Mouse (Mus musculus) stomach, embryonic 14.5 days (tissue): ENCODE data around the gene Srgap1. TPM values are rescaled to one million over a fixed set of nuclear protein-coding genes. Genes with fewer than 3 reads are reported as not detected.

Experiments used
- ATAC-seq: fragments of 200-750 bp; cut with Nextera tagmentation; 2 replicates; pipeline ENCODE4 v1.8.0; 2017; ENCODE audit warnings: low read depth, moderate TSS enrichment; ENCODE audit not compliant: insufficient number of reproducible peaks, insufficient read depth, low FRiP score
- H3K27ac ChIP-seq: fragments of 300-500 bp; sonication (generic); 2 replicates; pipeline ENCODE4 v1.5.1; 2014; ENCODE audit warnings: mild to moderate bottlenecking, low read length, moderate library complexity, mixed read lengths
- H3K27me3 ChIP-seq: fragments of 300-500 bp; sonication (generic); 2 replicates; pipeline ENCODE4 v1.6.1; 2014; ENCODE audit warnings: low read length, control low read depth, mixed read lengths; ENCODE audit not compliant: control insufficient read depth, insufficient read depth
- H3K36me3 ChIP-seq: fragments of 300-500 bp; sonication (generic); 2 replicates; pipeline ENCODE4 v1.6.1; 2014; ENCODE audit warnings: mild to moderate bottlenecking, control low read depth, low read length, moderate library complexity, mixed read lengths; ENCODE audit not compliant: control insufficient read depth, insufficient read depth
- H3K4me1 ChIP-seq: fragments of 300-500 bp; sonication (generic); 2 replicates; pipeline ENCODE4 v1.6.1; 2014; ENCODE audit warnings: low read length, control low read depth, mixed read lengths; ENCODE audit not compliant: control insufficient read depth, insufficient read depth
- H3K4me2 ChIP-seq: fragments of 300-500 bp; sonication (generic); replicated peaks from 2 replicates; pipeline ENCODE4 v1.6.1; 2014; ENCODE audit warnings: low read depth, low read length, control low read depth
- H3K4me3 ChIP-seq: fragments of 300-500 bp; sonication (generic); 2 replicates; pipeline ENCODE4 v1.5.1; 2014; ENCODE audit warnings: low read depth, low read length, control low read depth
- H3K9ac ChIP-seq: fragments of 300-500 bp; sonication (generic); replicated peaks from 2 replicates; pipeline ENCODE4 v1.6.1; 2014; ENCODE audit warnings: low read depth, mild to moderate bottlenecking, control low read depth, low read length, moderate library complexity, mixed read lengths
- H3K9me3 ChIP-seq: fragments of 300-500 bp; sonication (generic); 2 replicates; pipeline ENCODE4 v1.6.1; 2016; ENCODE audit warnings: low read depth, low read length, control low read depth; ENCODE audit not compliant: control insufficient read depth
- WGBS: fragments of 180-500 bp; shearing (Covaris S2); extraction: QIAGEN DNeasy Blood & Tissue Kit; methylation state at CpG from one replicate; pipeline ENCODE4 v1.1.7; 2014; 5-methylcytosine and 5-hydroxymethylcytosine counted together
- polyA plus RNA-seq: library from polyadenylated mRNA; unstranded; fragments of >200 nt; fragmentation: Nextera tagmentation; extraction: Ambion mirVana; gene quantifications from 2 replicates; pipeline ENCODE4 v1.2.1, GENCODE M21; 2014

Gene Srgap1
- polyA plus RNA-seq, 1 experiment from 2014 or later, result 15.6 TPM

GRCm38 (mm10) chr10:121754237-121754636 is 292.9 kb downstream of the Srgap1 start:
- Histone ChIP-seq H3K4me2 (no peak overlapping the region), H3K4me1 (0 out of 2 replicates have a peak, but pooled peaks cover 5% of the 10 kb centered on the region)
- WGBS, result 52% methylated on average over 5 of the region's 5 CpGs

GRCm38 (mm10) chr10:121750175-121750574 is 296.9 kb downstream of the Srgap1 start:
- Histone ChIP-seq H3K27ac (no peak overlapping the region), H3K36me3 (peaks cover 9% of the 10 kb centered on the region), H3K9ac (no peak overlapping the region), H3K4me2 (no peak overlapping the region), H3K27me3 (no peaks in the 10 kb centered on the region), H3K4me3 (no peak overlapping the region), H3K4me1 (no peaks in the 10 kb centered on the region), H3K9me3 (no peaks in the 10 kb centered on the region)
- ATAC-seq, result no peak
- WGBS, result 90% methylated on average over 12 of the region's 12 CpGs

More at GRCm38 (mm10) chr10:121754237-121754636, 292.9 kb downstream of the Srgap1 start:
- ATAC-seq, result peak; percentile 87
- H3K27me3 ChIP-seq, result no peaks in the 10 kb centered on the region
- no peaks in the 10 kb centered on the region for H3K9me3 ChIP-seq
- H3K4me3 ChIP-seq, result no peak overlapping the region
- H3K36me3 ChIP-seq, result no peaks in the 10 kb centered on the region; the same call in 1 of the 2 replicates
- no peak overlapping the region for H3K9ac ChIP-seq
- no peak overlapping the region for H3K27ac ChIP-seq

- ATAC-seq, result no peak
- H3K4me1 ChIP-seq, result peaks cover 7% of the 10 kb centered on the region; the same call in 1 of the 2 replicates
- no peaks in the 10 kb centered on the region for H3K9me3 ChIP-seq
- H3K27ac ChIP-seq, result no peak overlapping the region
- H3K9ac ChIP-seq, result no peak overlapping the region
- H3K36me3 ChIP-seq, result peaks cover 6% of the 10 kb centered on the region
- H3K4me2 ChIP-seq, result no peak overlapping the region
- no peak overlapping the region for H3K4me3 ChIP-seq
- 38% methylated on average over 4 of the region's 4 CpGs for WGBS
- H3K27me3 ChIP-seq, result no peaks in the 10 kb centered on the region
These were observed 304.8 kb downstream of the Srgap1 start for GRCm38 (mm10) chr10:121742336-121742735.

- WGBS, result under 1% methylated on average over 63 of the region's 68 CpGs
- H3K27ac ChIP-seq, result 0 out of 2 replicates have a peak within 1 kb of the TSS, but pooled peaks have one; percentile 27
- peak; percentile 89 for ATAC-seq
- H3K27me3 ChIP-seq, result no peaks in the 10 kb centered on the region
- peak within 1 kb of the TSS; percentile 52; the same call in 1 of the 2 replicates for H3K9ac ChIP-seq
- peak within 1 kb of the TSS; percentile 94 for H3K4me2 ChIP-seq
- H3K9me3 ChIP-seq, result no peaks in the 10 kb centered on the region
- H3K36me3 ChIP-seq, result no peaks in the 10 kb centered on the region
- H3K4me3 ChIP-seq, result peak within 1 kb of the TSS; percentile 87
- H3K4me1 ChIP-seq, result peaks cover 7% of the 10 kb centered on the region; the same call in 1 of the 2 replicates
These were observed 307.3 kb downstream of the Srgap1 start, which contains the start of gene BC048403 for GRCm38 (mm10) chr10:121739548-121740505. Gene BC048403 (plus strand): TSS chr10:121739937.

DNA sequence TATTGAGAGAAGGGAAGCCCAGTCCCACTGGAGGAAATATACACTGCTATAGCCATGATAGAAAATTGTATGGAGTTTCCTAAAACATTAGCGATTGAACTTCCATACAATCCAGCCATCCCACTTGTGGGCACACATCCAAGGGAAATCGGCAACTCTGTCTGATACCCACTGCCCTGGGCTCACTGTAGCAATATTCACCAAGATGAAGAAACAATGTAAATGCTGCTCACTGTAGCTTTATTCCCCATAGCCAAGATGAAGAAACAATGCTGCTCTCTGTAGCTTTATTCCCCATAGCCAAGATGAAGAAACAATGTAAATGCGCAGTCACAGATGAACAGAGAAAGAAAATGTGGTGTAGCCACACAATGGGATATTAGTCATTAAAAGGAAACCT is 309.9 kb downstream of the Srgap1 start:
- ATAC-seq, result no peak
- no peak overlapping the region for H3K4me2 ChIP-seq
- WGBS, result 86% methylated on average over 3 of the region's 3 CpGs
- H3K9ac ChIP-seq, result no peak overlapping the region
- no peaks in the 10 kb centered on the region for H3K27me3 ChIP-seq
- H3K36me3 ChIP-seq, result no peaks in the 10 kb centered on the region
- no peak overlapping the region for H3K4me3 ChIP-seq
- H3K9me3 ChIP-seq, result no peaks in the 10 kb centered on the region
- H3K4me1 ChIP-seq, result peaks cover 7% of the 10 kb centered on the region; the same call in 1 of the 2 replicates
- H3K27ac ChIP-seq, result no peak overlapping the region

DNA sequence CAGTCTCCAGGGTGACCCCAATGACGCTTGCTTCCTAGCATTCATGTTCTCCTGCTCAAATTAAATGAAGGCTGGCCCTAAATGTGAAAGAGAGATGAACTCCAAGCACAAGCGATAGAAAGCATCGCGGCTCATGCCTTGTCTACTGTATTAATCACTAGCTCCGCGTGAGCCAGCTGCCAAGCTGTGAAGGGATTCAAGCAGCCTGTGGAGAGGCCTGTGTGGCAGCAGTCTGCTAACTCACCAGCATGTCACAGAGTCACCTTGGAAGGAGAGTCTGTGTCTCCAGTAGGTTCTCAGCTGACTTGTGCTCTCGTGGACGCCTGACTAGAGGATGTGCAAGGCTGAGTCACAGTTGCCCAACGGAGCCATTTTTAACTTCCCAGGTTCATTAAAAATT is 314.6 kb downstream of the Srgap1 start:
- Histone ChIP-seq H3K36me3 (no peaks in the 10 kb centered on the region), H3K4me2 (no peak overlapping the region), H3K27ac (no peak overlapping the region), H3K27me3 (no peaks in the 10 kb centered on the region), H3K9me3 (no peaks in the 10 kb centered on the region), H3K9ac (no peak overlapping the region), H3K4me3 (no peak overlapping the region), H3K4me1 (no peaks in the 10 kb centered on the region)
- whole genome bisulfite sequencing, result 85% methylated on average over 9 of the region's 9 CpGs
- no peak for ATAC-seq

GRCm38 (mm10) chr10:121731048-121731725 is 315.9 kb downstream of the Srgap1 start:
- Histone ChIP-seq H3K9me3 (no peaks in the 10 kb centered on the region), H3K27me3 (no peaks in the 10 kb centered on the region), H3K4me3 (no peak overlapping the region), H3K27ac (no peak overlapping the region), H3K36me3 (no peaks in the 10 kb centered on the region), H3K9ac (no peak overlapping the region), H3K4me2 (no peak overlapping the region), H3K4me1 (no peaks in the 10 kb centered on the region)
- 91% methylated on average over 8 of the region's 8 CpGs for WGBS
- no peak for ATAC-seq
